Mouse (Mus musculus) E14TG2a.4 (cell line): ENCODE measurements around the gene Nlrc3.
"Not testable (repeated sequence)": the region's sequence is repeated elsewhere in the genome, so short reads cannot be mapped to it uniquely, and the experiment has no call there.

Experiments used
- H3K27me3 ChIP-seq: 2 replicates; pipeline ENCODE4 v1.6.1; 2014; ENCODE audit warnings: low read length, control low read depth; ENCODE audit not compliant: insufficient read depth
- H3K36me3 ChIP-seq: 2 replicates; pipeline ENCODE4 v1.6.1; 2014; ENCODE audit warnings: low read length, control low read depth; ENCODE audit not compliant: insufficient read depth
- H3K4me1 ChIP-seq: replicated peaks from 2 replicates; pipeline ENCODE4 v1.6.1; 2014; ENCODE audit warnings: low read depth, low read length, control low read depth
- H3K4me3 ChIP-seq: replicated peaks from 2 replicates; pipeline ENCODE4 v1.5.1; 2014; ENCODE audit warnings: mild to moderate bottlenecking, low read length
- H3K9me3 ChIP-seq: 2 replicates; pipeline ENCODE4 v1.6.1; 2014; ENCODE audit warnings: low read length, control low read depth
- CTCF ChIP-seq: conservative IDR thresholded peaks from 2 replicates; pipeline ENCODE4 v1.5.1; 2014; ENCODE audit warnings: low read length
- NANOG ChIP-seq: IDR thresholded peaks from 2 replicates; pipeline ENCODE4 v1.6.1; 2014; ENCODE audit warnings: borderline replicate concordance, low read length, mixed read lengths
- POU5F1 ChIP-seq: IDR thresholded peaks from 2 replicates; pipeline ENCODE4 v1.6.1; 2014; ENCODE audit warnings: low read length, borderline replicate concordance

Gene Nlrc3

DNA sequence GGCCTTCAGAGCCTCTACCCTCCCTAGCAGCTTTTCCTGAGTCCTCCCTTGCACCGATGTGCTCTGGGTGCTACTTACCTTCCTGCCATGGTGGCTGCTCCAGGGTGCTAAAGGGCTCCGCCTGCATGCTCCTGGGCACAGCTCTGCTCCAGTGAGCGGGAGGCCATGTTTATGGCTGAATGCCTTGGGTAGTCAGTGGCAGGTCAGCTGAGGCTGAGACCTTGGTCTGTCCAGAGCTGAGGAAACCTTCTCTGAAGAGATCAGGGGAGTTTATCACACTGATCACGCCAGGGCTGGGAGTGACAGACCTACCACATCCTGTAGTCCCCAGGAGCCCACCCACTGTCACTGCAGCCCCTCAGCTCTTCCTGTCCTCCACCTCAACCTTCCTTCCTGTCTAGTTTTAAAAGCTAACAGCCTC lies at the start of gene Nlrc3:
Nlrc3 (minus strand) TSS at position 382 of the 421 bp plus-strand sequence.
- no peaks in the 10 kb centered on the region for H3K9me3 ChIP-seq
- H3K4me3 ChIP-seq: peak within 1 kb of the TSS; percentile 65
- peaks cover 42% of the 10 kb centered on the region for H3K36me3 ChIP-seq
- H3K4me1 ChIP-seq: peaks cover 61% of the 10 kb centered on the region
- TF ChIP-seq CTCF (no peak), POU5F1 (no peak), NANOG (no peak)
- no peaks in the 10 kb centered on the region for H3K27me3 ChIP-seq

DNA sequence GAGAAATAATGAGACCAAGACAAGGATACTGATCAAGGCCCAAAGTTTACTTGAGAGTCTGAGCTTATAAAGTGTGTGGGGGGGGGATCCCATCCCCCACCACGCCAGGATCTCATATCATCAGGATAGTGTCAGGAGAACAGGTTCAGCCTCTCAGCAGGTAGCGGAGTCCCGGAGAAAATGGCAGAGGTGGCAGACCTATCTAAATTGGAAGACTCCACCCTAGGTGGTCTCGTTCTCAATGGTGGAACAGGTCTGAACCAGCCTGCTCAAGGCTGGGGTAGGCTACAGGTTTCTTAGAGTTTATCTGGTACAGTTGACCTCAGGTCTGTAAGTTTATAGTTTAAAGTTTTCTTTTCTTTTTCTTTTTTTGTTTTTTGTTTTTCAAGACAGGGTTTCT lies 46.3 kb upstream of the Nlrc3 start:
- Histone ChIP-seq H3K36me3 (no peaks in the 10 kb centered on the region), H3K27me3 (no peaks in the 10 kb centered on the region; the same call in 1 of the 2 replicates)

DNA sequence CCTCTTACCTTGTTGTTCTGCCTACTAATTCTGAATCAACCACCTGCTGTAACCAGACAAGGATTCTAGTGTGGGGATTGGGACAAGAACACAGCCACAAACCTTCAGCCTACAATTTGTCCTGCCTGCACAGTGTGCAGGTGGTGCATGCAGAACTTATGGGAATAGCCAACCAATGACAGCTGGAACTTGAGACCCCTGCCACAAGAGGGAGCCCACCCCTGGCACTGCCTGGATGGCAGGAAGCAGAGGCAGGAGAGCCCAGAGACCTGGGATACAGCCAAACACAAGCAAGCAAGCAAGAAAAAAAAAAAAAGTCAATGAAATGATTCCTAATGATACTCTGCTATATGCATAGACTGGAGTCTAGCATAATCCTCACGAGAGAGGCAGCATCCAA lies 44.8 kb upstream of the Nlrc3 start:
- Histone ChIP-seq H3K4me1 (peaks cover 42% of the 10 kb centered on the region), H3K36me3 (no peaks in the 10 kb centered on the region), H3K27me3 (no peaks in the 10 kb centered on the region), H3K4me3 (no peak overlapping the region), H3K9me3 (0 out of 2 replicates have a peak, but pooled peaks cover under 1% of the 10 kb centered on the region)
- TF ChIP-seq NANOG (no peak), CTCF (peak; percentile 24)

More for the DNA sequence above, 46.3 kb upstream of the Nlrc3 start:
- H3K9me3 ChIP-seq: no peaks in the 10 kb centered on the region
- peak; percentile 65; the same call in 1 of the 2 replicates for TF ChIP-seq NANOG
- TF ChIP-seq POU5F1: no peak
- H3K4me1 ChIP-seq: peaks cover 31% of the 10 kb centered on the region
- peak overlapping the region; percentile 24 for H3K4me3 ChIP-seq

DNA sequence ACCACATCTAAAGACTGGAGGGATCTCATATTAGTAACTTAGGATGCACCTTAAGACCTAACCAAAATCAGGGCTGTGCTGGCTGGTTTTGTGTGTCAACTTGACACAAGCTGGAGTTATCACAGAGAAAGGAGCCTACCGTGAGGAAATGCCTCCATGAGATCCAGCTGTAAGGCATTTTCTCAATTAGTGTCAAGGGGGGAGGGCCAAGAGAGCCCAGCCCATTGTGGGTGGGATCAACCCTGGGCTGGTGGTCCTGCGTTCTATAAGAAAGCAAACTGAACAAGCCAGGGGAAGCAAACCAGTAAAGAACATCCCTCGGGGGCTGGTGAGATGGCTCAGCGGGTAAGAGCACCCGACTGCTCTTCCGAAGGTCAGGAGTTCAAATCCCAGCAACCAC lies 41.0 kb upstream of the Nlrc3 start:
- not testable (repeated sequence) for H3K4me3 ChIP-seq, H3K27me3 ChIP-seq, H3K36me3 ChIP-seq
- peaks cover 41% of the 10 kb centered on the region for H3K4me1 ChIP-seq
- H3K9me3 ChIP-seq: peaks cover 20% of the 10 kb centered on the region

DNA sequence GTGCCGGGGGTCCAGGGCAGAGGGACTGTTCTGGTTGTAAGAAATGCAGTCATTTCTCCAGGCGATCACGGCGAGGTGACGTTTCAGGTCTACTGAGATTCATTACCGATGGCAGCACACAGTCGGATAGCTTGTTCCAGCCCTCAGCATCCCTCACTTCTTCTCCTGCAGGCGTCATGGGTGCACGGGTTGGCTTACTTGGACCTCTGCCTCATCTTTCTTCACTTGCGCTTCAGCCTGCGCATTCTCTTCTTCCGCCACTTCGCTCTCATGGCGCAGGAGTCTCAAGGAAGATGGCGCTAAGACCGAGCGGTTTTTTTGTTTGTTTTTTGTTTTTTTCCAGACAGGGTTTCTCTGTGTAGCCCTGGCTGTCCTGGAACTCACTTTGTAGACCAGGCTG lies 40.4 kb upstream of the Nlrc3 start:
- peaks cover 34% of the 10 kb centered on the region for H3K4me1 ChIP-seq
- not testable (repeated sequence) for H3K36me3 ChIP-seq, H3K4me3 ChIP-seq, H3K27me3 ChIP-seq
- peaks cover 20% of the 10 kb centered on the region for H3K9me3 ChIP-seq
- 0 out of 2 replicates have a peak, but pooled peaks have one; percentile 12 for TF ChIP-seq CTCF

DNA sequence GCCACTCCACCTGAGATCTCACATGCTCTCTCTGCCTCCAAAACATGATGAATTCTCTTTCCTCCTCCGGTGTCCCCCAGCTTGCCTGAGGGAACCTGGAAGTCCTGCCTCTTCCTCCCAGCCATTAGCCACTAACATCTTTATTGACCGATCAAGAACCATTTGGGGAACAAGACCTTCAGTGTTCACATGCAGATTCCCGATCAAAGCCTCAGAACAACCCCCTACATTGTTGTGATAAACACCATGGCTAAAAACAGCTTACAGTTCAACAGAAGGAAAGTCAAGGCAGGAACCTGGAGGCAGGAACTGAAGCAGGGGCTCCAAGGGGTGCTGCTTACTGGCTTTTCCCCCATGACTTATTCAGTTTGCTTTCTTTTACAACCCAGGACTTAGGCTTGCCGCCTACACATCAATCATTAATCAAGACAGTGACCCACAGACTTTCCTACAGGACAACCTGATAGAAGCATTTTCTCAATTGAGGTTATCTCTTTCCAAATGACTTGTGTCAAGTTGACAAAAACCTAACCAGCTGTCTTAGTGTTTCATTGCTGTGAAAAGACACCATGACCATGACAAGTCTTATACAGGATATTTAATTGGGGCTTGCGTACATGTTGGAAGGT lies 37.7 kb upstream of the Nlrc3 start:
- TF ChIP-seq CTCF: no peak
- TF ChIP-seq NANOG: peak; percentile 94
- TF ChIP-seq POU5F1: no peak
- H3K4me1 ChIP-seq: peaks cover 26% of the 10 kb centered on the region

DNA sequence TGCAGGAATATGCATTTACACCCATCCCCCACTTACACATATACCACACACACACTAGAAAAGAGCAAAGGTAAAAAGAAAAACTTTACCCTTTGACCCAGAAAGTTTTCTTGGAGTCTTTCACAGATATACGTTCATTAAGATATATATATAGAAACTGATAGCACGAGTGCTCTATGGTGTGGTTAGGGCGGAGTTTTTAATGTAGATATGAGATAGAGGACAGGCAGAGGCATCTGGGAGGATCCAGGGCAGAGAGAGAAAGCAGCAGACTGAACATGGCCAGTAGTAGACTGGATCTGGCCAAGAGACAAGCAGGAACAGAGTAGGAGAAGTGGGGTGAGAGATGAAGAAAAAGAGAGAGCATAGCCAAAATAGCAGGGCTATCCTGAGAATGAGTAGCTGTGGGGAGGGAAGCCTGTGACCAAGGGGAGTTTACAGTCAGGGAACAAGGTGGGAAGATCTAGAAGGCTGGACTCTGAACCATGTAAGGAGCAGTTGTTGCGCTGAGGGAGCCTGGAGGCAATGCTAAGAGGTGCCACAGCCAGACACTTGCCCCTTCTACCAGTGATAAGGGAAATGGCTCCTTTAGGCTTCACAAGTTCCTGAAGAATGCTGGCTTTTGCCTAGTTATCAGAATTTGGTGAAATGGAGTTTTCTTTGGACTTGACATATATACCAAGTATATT lies 36.6 kb upstream of the Nlrc3 start:
- peaks cover 26% of the 10 kb centered on the region for H3K4me1 ChIP-seq
- peaks cover 36% of the 10 kb centered on the region for H3K9me3 ChIP-seq
- TF ChIP-seq POU5F1 (no peak), NANOG (no peak), CTCF (no peak)
- no peak overlapping the region for H3K4me3 ChIP-seq
- H3K36me3 ChIP-seq: no peaks in the 10 kb centered on the region
- no peaks in the 10 kb centered on the region for H3K27me3 ChIP-seq

More for the DNA sequence above, 37.7 kb upstream of the Nlrc3 start:
- H3K4me3 ChIP-seq: no peak overlapping the region
- no peaks in the 10 kb centered on the region for H3K27me3 ChIP-seq
- H3K36me3 ChIP-seq: no peaks in the 10 kb centered on the region
- peaks cover 29% of the 10 kb centered on the region for H3K9me3 ChIP-seq

DNA sequence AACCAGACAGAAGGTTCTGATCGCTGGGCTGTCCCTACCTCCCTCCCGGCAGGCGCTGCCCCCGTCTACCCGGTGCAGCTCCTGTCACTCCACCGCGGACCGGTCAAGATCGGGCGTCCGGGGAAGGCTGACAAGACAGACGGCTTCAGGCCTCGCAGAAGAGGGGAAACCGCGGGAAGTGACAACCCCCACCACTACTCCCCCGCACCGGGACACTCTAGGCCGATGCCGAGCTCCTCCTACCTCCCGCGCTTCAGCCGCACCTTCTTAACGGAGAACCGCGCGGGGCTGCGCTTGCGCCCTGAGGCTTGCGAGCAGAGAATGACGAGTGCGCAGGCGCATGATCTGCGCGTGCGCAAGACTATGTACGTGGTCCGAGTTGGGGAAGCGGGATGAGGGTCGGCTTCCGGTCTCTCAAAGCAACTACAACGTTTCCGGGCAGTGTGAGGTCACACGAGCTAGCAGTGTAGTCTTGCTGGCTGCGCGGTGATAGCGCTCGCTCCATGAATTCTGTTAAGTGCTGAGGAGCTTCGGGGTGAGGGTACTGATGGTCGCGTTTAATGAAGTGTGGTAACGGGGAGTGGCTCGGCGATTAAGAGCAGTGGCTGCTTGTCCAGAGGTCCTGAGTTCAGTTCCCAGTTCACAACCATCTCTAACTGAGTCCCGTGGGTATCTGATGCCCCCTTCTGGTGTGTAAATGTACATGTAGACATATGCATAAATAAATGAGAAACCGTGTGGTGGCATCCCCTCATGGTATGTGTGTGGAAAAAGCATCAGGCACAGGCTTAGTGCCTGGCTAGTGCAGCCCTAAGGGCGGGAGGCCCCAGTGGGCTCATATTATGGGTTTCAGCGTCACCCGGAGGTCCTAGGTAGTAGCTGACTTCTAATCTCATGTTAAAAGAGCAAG lies 27.3 kb upstream of the Nlrc3 start, which contains the start of gene Slx4:
Slx4 (minus strand) TSS at position 282 of the 910 bp plus-strand sequence.
- Histone ChIP-seq H3K9me3 (peaks cover 12% of the 10 kb centered on the region), H3K4me1 (peaks cover 43% of the 10 kb centered on the region), H3K4me3 (peak within 1 kb of the TSS; percentile 100), H3K36me3 (peaks cover 33% of the 10 kb centered on the region), H3K27me3 (no peaks in the 10 kb centered on the region)
- TF ChIP-seq POU5F1: no peak
- 0 out of 2 replicates have a peak, but pooled peaks have one; percentile 19 for TF ChIP-seq CTCF

DNA sequence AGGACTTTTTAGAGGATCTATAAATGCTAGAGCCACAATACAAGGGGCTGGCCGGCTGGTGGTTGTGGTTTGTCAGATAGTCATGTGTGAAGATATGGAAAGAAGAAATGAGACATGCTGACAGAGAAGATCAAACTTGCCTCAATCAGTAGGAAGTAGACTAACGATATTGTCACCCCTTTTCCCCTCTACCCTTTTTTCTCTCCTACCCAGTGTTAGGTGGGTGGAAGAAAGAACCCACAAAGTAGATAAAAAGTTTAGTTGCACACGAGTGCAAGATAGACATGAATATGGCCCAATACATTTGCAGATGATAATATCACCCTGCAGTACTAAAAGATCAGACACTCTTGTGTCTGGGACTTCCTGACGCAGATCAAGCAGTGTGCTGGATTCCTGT lies 12.0 kb upstream of the Nlrc3 start:
- TF ChIP-seq NANOG (no peak), CTCF (no peak), POU5F1 (no peak)
- no peak overlapping the region for H3K4me3 ChIP-seq
- H3K4me1 ChIP-seq: peaks cover 19% of the 10 kb centered on the region
- H3K27me3 ChIP-seq: no peaks in the 10 kb centered on the region
- peaks cover 99% of the 10 kb centered on the region for H3K36me3 ChIP-seq
- H3K9me3 ChIP-seq: no peaks in the 10 kb centered on the region
